Comparison of ENCODE assay signal across 8 mouse cellular contexts in the genomic region with DNA sequence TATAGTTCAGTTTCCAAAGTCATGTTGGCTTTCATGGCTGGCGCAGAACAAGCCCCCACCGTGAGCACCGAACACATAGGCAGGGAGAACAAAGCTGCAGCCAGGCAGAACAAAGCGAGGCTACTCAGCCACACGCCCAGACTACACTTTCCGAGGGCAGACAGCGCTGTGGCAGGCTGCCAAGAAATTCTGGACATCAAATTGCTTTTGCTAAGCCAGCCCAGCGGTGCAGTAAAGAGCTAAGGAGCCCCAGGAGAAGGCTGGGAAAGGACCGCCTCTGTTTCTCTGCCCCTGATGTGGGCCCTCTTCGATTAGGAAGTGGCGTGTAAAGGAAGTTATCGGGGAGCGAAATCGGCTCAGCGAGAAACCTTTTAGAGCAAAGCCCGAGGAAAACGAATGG.
DNase-seq lines count a peak whose midpoint lies in the region; ATAC-seq and TF ChIP-seq lines count a peak whose summit lies in the region.
"Had no signal": no experiment of that assay in that cellular context is flagged by ENCODE, and none has a peak within 500 bp of the region (broad histone marks: within the 10 kb centered on the region; RNA-seq: fewer than 3 reads in every experiment).

No protein-coding gene starts in this region.

- ATAC-seq in embryonic facial prominence, embryonic 14.5 days (ENCODE audit: low read depth), result peak; percentile 93
- ATAC-seq in limb, embryonic 12.5 days (ENCODE audit: insufficient number of reproducible peaks, insufficient read depth, low FRiP score, low TSS enrichment, low read depth), result no peak; the same call in 1 of the 2 replicates
- ATAC-seq in midbrain, postnatal 0 days (ENCODE audit: low FRiP score), result peak; percentile 63

- DNase-seq in adrenal gland, postnatal 4 days (ENCODE audit: low spot score in 2 of 2), result peak; percentile 62 to 74
- peak; percentile 95 for DNase-seq in embryonic facial prominence, embryonic 14.5 days (ENCODE audit: low spot score)
- peak; percentile 92 for DNase-seq in heart, embryonic 10.5 days (ENCODE audit: low spot score)
- DNase-seq in kidney, adult 8-10 months, result peak; percentile 36 to 77
- DNase-seq in midbrain, postnatal 0 days (ENCODE audit: low spot score), result peak; percentile 93
- DNase-seq in testis, postnatal 10 days (ENCODE audit: low spot score), result peak; percentile 83

- H3K9me3 ChIP-seq in embryonic facial prominence, embryonic 14.5 days (ENCODE audit: control insufficient read depth, low read length), result no peaks in the 10 kb centered on the region
- H3K9me3 ChIP-seq in heart, embryonic 10.5 days, result no peaks in the 10 kb centered on the region
- no peaks in the 10 kb centered on the region for H3K9me3 ChIP-seq in limb, embryonic 12.5 days
- H3K9me3 ChIP-seq in midbrain, postnatal 0 days (ENCODE audit: low read length), result no peaks in the 10 kb centered on the region

- H3K27me3 ChIP-seq in embryonic facial prominence, embryonic 14.5 days (replicated peaks; ENCODE audit: control insufficient read depth, insufficient read depth, low read length), result no peaks in the 10 kb centered on the region
- no peaks in the 10 kb centered on the region for H3K27me3 ChIP-seq in heart, embryonic 10.5 days (ENCODE audit: insufficient read depth, poor library complexity, severe bottlenecking)
- H3K27me3 ChIP-seq in limb, embryonic 12.5 days, result 0 out of 2 replicates have a peak, but pooled peaks cover 3% of the 10 kb centered on the region
- no peaks in the 10 kb centered on the region for H3K27me3 ChIP-seq in midbrain, postnatal 0 days (ENCODE audit: insufficient read depth, low read length)

- no peak for TF ChIP-seq CTCF in midbrain, postnatal 0 days (IDR thresholded peaks at IDR 0.05)

- no peak overlapping the region; the same call in 1 of the 2 replicates for H3K9ac ChIP-seq in embryonic facial prominence, embryonic 14.5 days (ENCODE audit: low read depth, low read length)
- no peak overlapping the region for H3K9ac ChIP-seq in limb, embryonic 12.5 days (replicated peaks)
- H3K9ac ChIP-seq in midbrain, postnatal 0 days (replicated peaks; ENCODE audit: low read length, poor library complexity, severe bottlenecking), result no peak overlapping the region

- H3K27ac ChIP-seq in embryonic facial prominence, embryonic 14.5 days (replicated peaks; ENCODE audit: low read depth, low read length), result peak overlapping the region; percentile 69
- H3K27ac ChIP-seq in heart, embryonic 10.5 days, result peak overlapping the region; percentile 83
- peak overlapping the region; percentile 92 for H3K27ac ChIP-seq in limb, embryonic 12.5 days
- no peak overlapping the region for H3K27ac ChIP-seq in midbrain, postnatal 0 days (ENCODE audit: low read depth, low read length)

- 12% methylated on average over 17 of the region's 17 CpGs for WGBS in embryonic facial prominence, embryonic 14.5 days
- whole genome bisulfite sequencing in heart, embryonic 10.5 days, result 31% methylated on average over 17 of the region's 17 CpGs
- 15% methylated on average over 17 of the region's 17 CpGs for WGBS in limb, embryonic 12.5 days
- 5% methylated on average over 17 of the region's 17 CpGs for WGBS in midbrain, postnatal 0 days

- no peak overlapping the region for H3K4me3 ChIP-seq in embryonic facial prominence, embryonic 14.5 days (ENCODE audit: low read depth, low read length)
- peak overlapping the region; percentile 29; the same call in 1 of the 2 replicates for H3K4me3 ChIP-seq in heart, embryonic 10.5 days
- no peak overlapping the region for H3K4me3 ChIP-seq in limb, embryonic 12.5 days (replicated peaks)
- H3K4me3 ChIP-seq in midbrain, postnatal 0 days (ENCODE audit: low read depth, low read length), result no peak overlapping the region
- H3K4me3 ChIP-seq: erythroblast, embryonic 14.5 days had no signal

- peak overlapping the region; percentile 44 for H3K4me2 ChIP-seq in embryonic facial prominence, embryonic 14.5 days (ENCODE audit: low read depth, low read length)
- peak overlapping the region; percentile 37 for H3K4me2 ChIP-seq in limb, embryonic 12.5 days
- H3K4me2 ChIP-seq in midbrain, postnatal 0 days (ENCODE audit: low read depth, low read length, poor library complexity, severe bottlenecking), result peak overlapping the region; percentile 29; the same call in 1 of the 2 replicates

- no peaks in the 10 kb centered on the region for H3K36me3 ChIP-seq in embryonic facial prominence, embryonic 14.5 days (ENCODE audit: control insufficient read depth, insufficient read depth, low read length)
- H3K36me3 ChIP-seq in heart, embryonic 10.5 days, result no peaks in the 10 kb centered on the region
- no peaks in the 10 kb centered on the region for H3K36me3 ChIP-seq in limb, embryonic 12.5 days
- no peaks in the 10 kb centered on the region for H3K36me3 ChIP-seq in midbrain, postnatal 0 days (ENCODE audit: insufficient read depth, low read length)

- H3K4me1 ChIP-seq in embryonic facial prominence, embryonic 14.5 days (ENCODE audit: control insufficient read depth, insufficient read depth, low read length), result peaks cover 8% of the 10 kb centered on the region
- peaks cover 17% of the 10 kb centered on the region for H3K4me1 ChIP-seq in heart, embryonic 10.5 days
- peaks cover 26% of the 10 kb centered on the region for H3K4me1 ChIP-seq in limb, embryonic 12.5 days (replicated peaks)
- no peaks in the 10 kb centered on the region for H3K4me1 ChIP-seq in midbrain, postnatal 0 days (ENCODE audit: insufficient read depth, low read length)
